Mouse (Mus musculus) kidney, adult 11 months (tissue): ENCODE results near the gene Sec22b.

ENCODE experiments used
- DNase-seq: peaks from one replicate; pipeline ENCODE4 v3.0.0; 2022

Gene Sec22b

DNA sequence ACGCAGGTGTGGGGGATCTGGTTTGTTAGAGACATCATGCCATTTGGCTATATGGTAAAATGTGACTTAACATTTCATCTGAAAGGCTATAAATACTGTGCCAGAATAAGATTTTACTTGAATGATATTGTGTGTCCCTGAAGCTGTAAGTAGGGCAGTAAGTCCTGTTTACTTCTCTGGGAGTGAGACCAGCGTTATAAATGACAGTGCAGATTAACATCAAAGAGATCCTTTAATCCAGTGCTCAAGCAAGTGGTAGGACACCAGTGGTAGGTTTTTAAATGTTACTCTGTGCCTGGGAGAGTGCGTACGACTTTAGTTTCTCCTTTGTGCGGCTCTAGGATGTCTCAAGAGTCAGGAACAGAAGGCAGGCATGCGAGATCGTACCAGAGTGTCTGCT lies 10.1 kb downstream of the Sec22b start:
- no peak for DNase-seq

DNA sequence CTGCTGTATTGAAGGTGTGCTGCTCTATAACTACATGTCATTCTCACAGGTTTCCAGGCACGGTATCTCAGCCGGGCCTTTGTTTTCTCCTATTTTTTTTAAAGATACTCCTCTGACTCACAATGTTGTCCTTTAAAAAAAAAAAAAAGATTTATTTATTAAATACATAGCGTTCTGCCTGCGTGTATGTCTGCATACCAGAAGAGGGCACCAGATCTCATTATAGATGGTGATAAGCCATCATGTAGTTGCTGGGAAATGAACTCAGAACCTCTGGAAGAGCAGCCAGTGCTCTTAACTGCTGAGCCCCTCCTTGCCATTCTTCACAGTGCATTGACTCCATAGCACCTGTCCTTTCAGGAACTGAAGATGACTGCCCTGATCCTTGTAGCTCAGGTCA lies 14.1 kb downstream of the Sec22b start:
- no peak for DNase-seq

DNA sequence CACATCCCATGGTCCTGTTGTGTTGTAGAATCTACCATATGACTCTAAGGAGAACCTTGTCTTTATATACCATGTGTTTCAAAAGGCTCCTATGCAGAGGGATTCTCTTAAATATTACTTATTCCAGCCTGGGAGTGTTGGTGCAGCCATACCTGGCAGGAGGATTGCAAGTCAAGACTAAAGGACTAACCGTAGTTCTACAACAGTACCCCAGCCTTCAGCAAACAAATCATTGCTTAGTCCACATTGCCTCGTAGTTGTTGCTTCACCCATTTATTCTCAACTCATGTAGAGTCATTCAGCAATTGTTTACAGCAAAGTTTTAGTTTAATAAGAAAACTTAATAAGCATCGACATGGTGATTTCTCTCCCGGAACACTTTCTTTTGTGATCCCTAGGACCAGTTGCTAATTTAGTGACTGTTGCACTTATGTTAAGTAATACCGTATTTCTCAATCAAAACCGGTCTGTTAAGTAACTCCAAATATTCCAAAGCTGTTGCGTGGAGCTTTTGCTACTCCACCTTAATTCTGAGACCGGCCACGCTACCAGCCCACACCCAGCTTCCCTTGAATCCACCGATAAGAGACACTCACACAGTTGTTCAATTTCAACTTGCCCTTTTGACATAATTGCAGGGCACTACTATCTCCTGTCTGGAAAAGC lies 18.0 kb downstream of the Sec22b start:
- no peak for DNase-seq

DNA sequence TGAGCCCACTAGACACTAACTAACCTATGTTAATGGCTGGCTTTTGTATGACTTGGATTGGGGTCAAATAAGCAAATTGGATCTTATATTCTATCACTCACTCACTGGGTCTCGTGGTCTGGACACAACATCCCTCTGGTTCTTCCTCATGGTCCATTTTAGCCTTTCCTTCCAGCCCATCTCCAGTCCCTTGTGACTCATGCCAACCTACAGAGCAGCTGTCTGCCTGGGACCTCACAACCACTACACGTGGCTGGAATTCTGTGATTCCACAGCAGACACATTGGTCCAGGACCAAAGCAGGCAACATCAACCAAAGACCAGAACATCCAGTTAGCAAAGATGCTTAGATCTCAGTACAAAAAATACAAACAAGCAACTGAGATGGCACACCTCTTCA lies 24.3 kb downstream of the Sec22b start:
- no peak for DNase-seq

GRCm38 (mm10) chr3:97927322-97927721 lies 26.3 kb downstream of the Sec22b start:
- DNase-seq = no peak

DNA sequence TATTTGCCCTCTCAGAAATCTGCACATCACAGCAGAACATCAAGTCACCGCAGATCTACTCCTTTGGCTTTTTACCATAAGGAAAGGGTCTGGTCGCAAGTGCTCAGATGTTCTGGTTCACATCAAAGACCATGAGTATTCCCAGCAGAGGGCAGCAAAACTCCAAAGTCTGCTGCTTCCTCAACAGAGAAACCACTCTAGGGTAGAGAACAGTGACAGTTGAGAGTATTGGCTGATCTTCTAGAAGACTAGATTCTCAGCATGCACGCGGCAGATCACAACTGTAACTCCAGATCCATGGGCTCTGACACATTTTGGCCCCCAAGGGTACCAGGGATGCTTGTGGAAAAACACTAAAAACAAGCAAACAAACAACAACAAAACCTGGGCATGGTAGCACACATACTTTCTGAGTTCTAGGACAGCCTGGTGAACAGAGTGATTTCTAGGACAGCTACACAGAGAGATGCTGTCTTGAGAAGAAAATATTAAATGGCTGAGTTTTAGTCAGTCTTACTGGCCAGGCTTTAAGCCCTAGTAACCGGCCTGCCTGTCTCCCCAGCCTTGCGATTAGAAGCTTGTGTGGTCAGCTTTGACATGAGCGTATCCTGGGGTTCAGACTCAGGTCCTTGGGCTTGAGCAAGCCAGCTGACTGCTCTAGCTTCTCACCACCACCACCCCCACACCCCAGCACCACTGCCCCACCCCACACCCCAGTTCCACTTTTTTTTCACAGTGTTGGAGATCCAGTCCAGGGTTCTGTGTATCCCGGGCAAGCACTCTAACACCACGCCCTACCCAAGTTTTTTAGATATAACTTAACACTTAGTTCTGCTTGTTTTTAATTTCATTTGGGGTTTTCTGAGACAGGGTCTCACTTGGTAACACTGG lies 28.2 kb downstream of the Sec22b start:
- peak; percentile 34 for DNase-seq

GRCm38 (mm10) chr3:97930141-97930786 lies 29.3 kb downstream of the Sec22b start:
- DNase-seq = no peak

GRCm38 (mm10) chr3:97930787-97931158 lies 29.8 kb downstream of the Sec22b start:
- no peak for DNase-seq

DNA sequence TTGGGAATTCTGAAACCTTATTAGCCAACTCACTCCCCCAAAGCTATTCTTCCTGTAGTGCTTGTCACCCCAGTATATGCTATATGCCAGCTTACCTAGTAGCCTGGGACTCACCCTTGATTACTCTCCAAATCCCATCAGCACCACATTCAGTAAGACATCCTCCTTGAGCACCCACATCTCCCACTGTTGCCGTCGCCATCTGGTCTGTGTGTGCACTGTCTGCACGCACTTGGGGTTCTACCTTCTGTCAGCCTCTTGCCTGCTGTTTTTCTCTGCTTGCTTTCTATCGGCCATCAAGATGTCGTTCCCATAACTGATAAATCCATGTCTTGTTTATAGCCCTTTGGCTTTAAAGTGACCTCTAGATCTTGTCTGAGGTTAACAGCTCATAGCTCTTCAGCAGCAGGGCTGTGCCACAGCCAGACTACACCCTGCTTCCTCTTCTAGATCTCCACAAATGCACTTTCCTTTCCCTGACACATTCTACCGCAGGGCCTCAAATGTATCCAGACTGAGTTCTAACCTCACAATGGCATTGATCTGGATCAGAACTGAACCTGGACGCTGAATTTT lies 30.4 kb downstream of the Sec22b start:
- DNase-seq = no peak

- peak; percentile 8 for DNase-seq
Observed at GRCm38 (mm10) chr3:97932131-97932530, 31.1 kb downstream of the Sec22b start.

DNA sequence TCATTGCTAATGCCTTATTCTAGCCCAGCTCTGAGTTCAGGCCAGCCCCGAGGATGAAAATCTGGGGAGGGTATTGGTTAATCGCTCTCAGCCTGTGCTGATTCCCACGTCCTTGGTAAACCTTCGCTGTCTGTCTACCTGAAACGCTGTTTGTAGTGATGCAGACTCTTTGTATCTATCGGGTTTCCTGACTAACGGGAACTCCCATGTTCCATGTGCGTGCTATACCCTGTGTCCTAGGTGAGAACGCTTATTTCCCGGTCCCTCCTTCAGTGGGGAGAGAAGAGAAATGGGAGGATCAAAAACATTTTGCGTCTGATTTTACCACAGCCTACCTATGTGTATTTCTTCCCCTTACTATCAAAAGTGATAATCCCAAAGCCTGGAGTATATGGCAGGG lies 31.8 kb downstream of the Sec22b start:
- DNase-seq = no peak

GRCm38 (mm10) chr3:97933251-97933650 lies 32.3 kb downstream of the Sec22b start:
- DNase-seq = no peak

DNA sequence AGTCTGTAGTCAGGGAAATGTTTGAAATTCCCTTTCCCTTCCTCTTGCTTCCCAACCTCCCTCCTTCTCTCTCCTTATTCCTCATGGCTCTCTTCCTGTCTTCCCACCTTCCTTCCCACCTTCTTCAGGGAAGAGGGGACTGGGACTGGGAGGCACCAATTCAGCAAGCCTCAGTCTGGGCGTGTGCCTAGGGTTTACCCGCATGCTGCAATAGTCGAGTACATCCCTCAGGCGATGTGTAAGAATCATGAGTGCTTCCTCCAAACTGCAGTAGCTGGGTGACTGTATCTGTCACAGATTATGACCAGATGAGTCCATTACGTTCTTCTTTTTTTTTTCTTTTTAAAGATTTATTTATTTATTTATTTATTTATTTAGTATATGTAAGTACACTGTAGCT lies 32.8 kb downstream of the Sec22b start:
- DNase-seq = no peak

DNA sequence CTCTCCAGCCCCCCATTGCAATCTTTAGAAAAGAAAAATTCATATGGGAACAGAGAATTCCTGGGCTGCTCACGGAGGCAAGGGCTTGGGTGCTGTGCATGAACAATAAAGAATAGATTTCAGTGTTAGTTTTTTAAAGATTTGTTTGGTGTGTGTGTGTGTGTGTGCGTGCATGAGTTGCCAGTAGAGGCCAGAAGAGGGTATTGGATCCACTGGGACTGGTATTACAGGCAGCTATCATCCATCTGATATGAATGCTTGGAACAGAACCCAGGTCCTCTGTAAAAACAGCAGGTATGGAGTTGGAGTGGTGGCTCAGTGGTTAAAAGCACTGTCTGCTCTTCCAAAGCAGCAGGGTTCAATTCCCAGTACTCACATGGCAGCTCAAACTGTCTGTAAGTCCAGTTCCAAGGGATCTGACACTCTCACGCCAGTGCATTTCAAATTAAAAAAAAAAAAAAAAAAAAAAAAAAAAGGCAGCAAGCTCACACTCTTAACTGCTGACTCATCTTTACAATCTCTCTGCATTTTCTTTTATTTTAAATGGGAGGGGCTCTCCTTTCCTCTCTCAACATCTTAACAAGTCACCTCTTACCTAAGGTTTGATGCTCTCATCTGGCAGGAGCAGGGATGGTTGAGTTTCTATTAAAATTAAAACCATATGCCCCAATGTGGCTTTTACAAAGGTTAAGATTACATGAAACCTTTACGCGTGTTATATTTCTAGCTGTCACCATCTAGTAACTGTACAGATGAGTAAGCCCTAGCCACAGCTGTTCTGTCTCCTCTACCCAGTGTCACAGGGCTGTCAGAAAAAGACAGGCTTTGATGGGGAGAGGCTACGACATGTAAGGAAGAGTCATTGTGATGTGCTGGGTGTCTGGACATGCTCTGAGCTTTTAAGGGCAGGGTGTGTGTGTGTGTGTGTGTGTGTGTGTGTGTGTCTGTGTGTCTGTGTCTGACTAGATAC lies 33.6 kb downstream of the Sec22b start:
- no peak for DNase-seq

DNA sequence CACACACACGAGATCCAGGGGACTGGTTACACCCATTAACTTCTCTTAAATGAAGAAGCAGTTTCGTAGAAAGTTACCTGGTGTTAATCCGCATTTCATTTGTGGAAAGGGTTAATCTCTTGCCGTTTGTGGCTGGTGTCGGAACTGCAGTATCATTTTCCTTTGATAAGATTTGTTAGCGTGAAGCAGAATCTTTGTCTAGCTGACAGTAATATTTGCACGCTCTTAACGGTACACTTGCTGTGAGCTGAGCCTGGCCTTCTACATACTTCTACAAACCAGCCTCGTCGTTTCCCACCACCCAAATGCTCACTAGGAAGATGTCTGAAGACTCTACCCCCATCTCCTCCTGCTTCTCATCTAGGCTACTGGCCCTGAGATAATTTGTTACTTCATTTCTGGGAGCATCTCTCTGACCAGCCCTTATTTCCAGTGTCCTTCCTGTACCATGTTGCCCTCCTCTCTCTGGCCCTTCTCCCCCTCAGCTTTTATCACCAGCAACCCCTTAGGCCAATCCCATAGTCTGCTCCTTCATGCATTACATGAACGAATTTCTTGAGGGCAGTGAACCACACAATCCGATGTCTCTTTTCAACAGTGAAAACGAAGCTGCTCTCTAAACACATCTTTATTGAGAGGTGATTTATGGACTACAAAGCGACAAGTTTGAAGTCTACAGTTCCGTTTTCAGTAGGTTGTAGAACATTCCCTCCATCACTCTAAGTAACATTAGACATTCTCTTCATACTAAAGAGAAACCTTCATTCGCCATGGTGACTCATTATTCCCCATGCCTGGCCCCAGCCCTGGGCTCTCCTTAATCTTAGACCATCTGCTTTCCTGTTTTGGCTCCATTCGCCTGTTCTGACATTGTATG lies 36.3 kb downstream of the Sec22b start:
- no peak for DNase-seq

GRCm38 (mm10) chr3:97937945-97938266 lies 36.9 kb downstream of the Sec22b start:
- no peak for DNase-seq

- DNase-seq = no peak
Observed at GRCm38 (mm10) chr3:97938814-97939526, 38.0 kb downstream of the Sec22b start.

DNA sequence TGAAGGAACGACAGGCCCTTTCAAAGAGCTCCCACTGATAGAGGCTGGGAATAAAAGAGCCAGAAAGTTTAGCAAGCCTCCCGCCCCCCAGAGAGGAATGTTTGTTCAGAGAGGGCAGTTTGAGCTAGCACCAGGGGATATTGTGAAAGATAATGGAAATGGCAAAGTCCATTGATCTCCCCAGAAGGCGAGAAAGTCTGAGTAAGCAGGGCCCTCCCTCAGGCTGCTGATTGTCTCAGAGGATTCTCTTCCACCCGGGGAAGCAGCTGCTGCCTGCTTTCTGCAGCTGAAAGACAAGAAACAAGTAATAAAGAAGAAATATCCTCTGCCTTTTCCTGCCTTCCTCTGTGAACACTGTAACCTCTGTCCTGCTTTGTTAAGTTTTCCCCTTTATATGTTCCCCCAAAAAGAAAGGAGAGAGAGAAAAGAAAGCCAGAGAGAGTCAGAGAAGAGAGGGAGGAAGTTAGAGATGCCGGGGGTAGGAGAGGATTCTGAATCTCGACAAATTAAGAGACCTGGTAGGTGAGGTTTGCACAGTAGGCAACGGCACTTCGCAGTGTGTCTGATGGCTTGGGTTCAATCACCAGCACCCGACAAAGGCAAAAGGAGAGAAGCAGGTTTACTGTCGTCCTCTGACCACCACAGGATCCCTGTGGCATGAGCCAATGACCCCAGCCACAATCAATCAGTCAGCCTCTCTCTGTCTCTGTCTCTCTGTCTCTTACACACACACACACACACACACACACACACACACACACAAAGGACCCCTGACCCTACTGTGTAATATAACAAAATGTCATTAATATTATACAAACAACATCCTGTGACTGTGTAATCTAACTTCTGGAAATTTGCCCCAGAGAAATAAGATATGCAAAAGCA lies 38.9 kb downstream of the Sec22b start:
- no peak for DNase-seq

- DNase-seq = no peak
Observed at GRCm38 (mm10) chr3:97940511-97941204, 39.7 kb downstream of the Sec22b start.
